Mouse (Mus musculus) MEL (cell line): ENCODE results near the gene Gm1043. TPM values are rescaled to one million over a fixed set of nuclear protein-coding genes. Genes with fewer than 3 reads are reported as not detected.

Experiments used
- DNase-seq: peaks from one replicate; pipeline ENCODE4 v3.0.0; 2011; ENCODE audit warnings: low read depth, low spot score
- H3K27ac ChIP-seq: 2 replicates; pipeline ENCODE4 v1.5.1; 2012; ENCODE audit warnings: low read depth, mild to moderate bottlenecking, control low read depth, low read length, moderate library complexity; ENCODE audit not compliant: control insufficient read depth
- H3K27me3 ChIP-seq, 2 experiments: fragments of 150-350 bp in 1 of 2; sonication (generic) in 1 of 2; 2 replicates each; pipeline ENCODE4 v1.6.1; 2012; ENCODE audit warnings: low read length in 2 of 2, mild to moderate bottlenecking in 2 of 2, improper control_type of control experiment in 1 of 2, moderate library complexity in 1 of 2; ENCODE audit not compliant: insufficient read depth in 2 of 2, control insufficient read depth in 1 of 2
- H3K36me3 ChIP-seq, 2 experiments: 2 replicates each; pipeline ENCODE4 v1.6.1; 2012 to 2014; ENCODE audit warnings: low read length in 2 of 2, improper control_type of control experiment in 1 of 2, inconsistent platforms in 1 of 2, mild to moderate bottlenecking in 1 of 2; ENCODE audit not compliant: insufficient read depth in 2 of 2, control insufficient read depth in 1 of 2
- H3K4me1 ChIP-seq, 2 experiments: fragments of 150-350 bp in 1 of 2; sonication (generic) in 1 of 2; 2 replicates each; pipeline ENCODE4 v1.6.1; 2012; ENCODE audit warnings: low read length in 2 of 2, improper control_type of control experiment in 1 of 2, mild to moderate bottlenecking in 1 of 2; ENCODE audit not compliant: insufficient read depth in 2 of 2, control insufficient read depth in 1 of 2
- H3K4me3 ChIP-seq, 2 experiments: fragments of 150-350 bp in 1 of 2; sonication (generic) in 1 of 2; 2 replicates each; pipeline ENCODE4 v1.5.1; 2012; ENCODE audit warnings: low read depth in 2 of 2, low read length in 2 of 2, mild to moderate bottlenecking in 2 of 2, moderate library complexity in 2 of 2, control low read depth in 1 of 2, improper control_type of control experiment in 1 of 2; ENCODE audit not compliant: control insufficient read depth in 1 of 2, insufficient read depth in 1 of 2
- H3K79me2 ChIP-seq: 2 replicates; pipeline ENCODE4 v1.6.1; 2012; ENCODE audit warnings: mild to moderate bottlenecking, low read length, moderate library complexity; ENCODE audit not compliant: control insufficient read depth, poor library complexity, insufficient read depth
- H3K9ac ChIP-seq: 2 replicates; pipeline ENCODE4 v1.6.1; 2012; ENCODE audit warnings: low read depth, mild to moderate bottlenecking, control low read depth, low read length, moderate library complexity; ENCODE audit not compliant: control insufficient read depth, poor library complexity, severe bottlenecking
- H3K9me3 ChIP-seq: fragments of 150-350 bp; sonication (generic); replicated peaks from 2 replicates; pipeline ENCODE4 v1.6.1; 2012; ENCODE audit warnings: mild to moderate bottlenecking, low read length, improper control_type of control experiment, moderate library complexity; ENCODE audit not compliant: insufficient read depth
- BHLHE40 ChIP-seq: IDR thresholded peaks from 2 replicates; pipeline ENCODE4 v1.6.1; 2012; ENCODE audit warnings: low read depth, mild to moderate bottlenecking, inconsistent platforms, low read length, improper control_type of control experiment, borderline replicate concordance
- CHD1 ChIP-seq: IDR thresholded peaks from 2 replicates; pipeline ENCODE4 v1.6.1; 2012; ENCODE audit warnings: low read depth, mild to moderate bottlenecking, inconsistent platforms, low read length, improper control_type of control experiment
- E2F4 ChIP-seq: IDR thresholded peaks from 2 replicates; pipeline ENCODE4 v1.6.1; 2011; ENCODE audit warnings: low read depth, low read length, improper control_type of control experiment, borderline replicate concordance
- ELF1 ChIP-seq: IDR thresholded peaks from 2 replicates; pipeline ENCODE4 v1.6.1; 2014; ENCODE audit warnings: low read depth, mild to moderate bottlenecking, inconsistent platforms, low read length, improper control_type of control experiment, moderate library complexity
- ETS1 ChIP-seq: IDR thresholded peaks from 2 replicates; pipeline ENCODE4 v1.6.1; 2012; ENCODE audit warnings: low read depth, mild to moderate bottlenecking, inconsistent platforms, low read length, improper control_type of control experiment, moderate library complexity
- GABPA ChIP-seq: IDR thresholded peaks from 2 replicates; pipeline ENCODE4 v1.6.1; 2012; ENCODE audit warnings: low read depth, mild to moderate bottlenecking, inconsistent platforms, low read length, improper control_type of control experiment, moderate library complexity
- KAT2A ChIP-seq: conservative IDR thresholded peaks from 2 replicates; pipeline ENCODE4 v1.6.1; 2012; ENCODE audit warnings: low read depth, low read length, improper control_type of control experiment, inconsistent platforms
- MAFK ChIP-seq: IDR thresholded peaks from 2 replicates; pipeline ENCODE4 v1.6.1; 2011; ENCODE audit warnings: low read depth, mild to moderate bottlenecking, low read length, improper control_type of control experiment, borderline replicate concordance
- MAX ChIP-seq: IDR thresholded peaks from 2 replicates; pipeline ENCODE4 v1.6.1; 2011; ENCODE audit warnings: low read length, improper control_type of control experiment
- MAZ ChIP-seq: IDR thresholded peaks from 2 replicates; pipeline ENCODE4 v1.6.1; 2012; ENCODE audit warnings: low read depth, mild to moderate bottlenecking, inconsistent platforms, low read length, improper control_type of control experiment
- NRF1 ChIP-seq: IDR thresholded peaks from 2 replicates; pipeline ENCODE4 v1.6.1; 2014; ENCODE audit warnings: low read depth, mild to moderate bottlenecking, inconsistent platforms, low read length, improper control_type of control experiment, moderate library complexity; ENCODE audit not compliant: poor library complexity, insufficient read depth, severe bottlenecking
- POLR2A ChIP-seq, 2 experiments: IDR thresholded peaks; 2 replicates each; pipeline ENCODE4 v1.6.1; 2011 to 2012; ENCODE audit warnings: low read length in 2 of 2, mild to moderate bottlenecking in 2 of 2, control low read depth in 1 of 2, improper control_type of control experiment in 1 of 2, low read depth in 1 of 2, moderate library complexity in 1 of 2; ENCODE audit not compliant: control insufficient read depth in 1 of 2, insufficient read depth in 1 of 2, poor library complexity in 1 of 2
- POLR2AphosphoS2 ChIP-seq: IDR thresholded peaks from 2 replicates; pipeline ENCODE4 v1.6.1; 2011; ENCODE audit warnings: low read length, improper control_type of control experiment
- POLR2AphosphoS5 ChIP-seq: IDR thresholded peaks from 2 replicates; pipeline ENCODE4 v1.6.1; 2012; ENCODE audit warnings: low read depth, borderline replicate concordance, mild to moderate bottlenecking, inconsistent platforms, low read length, moderate library complexity, mixed read lengths
- RAD21 ChIP-seq: IDR thresholded peaks from 2 replicates; pipeline ENCODE4 v1.6.1; 2011; ENCODE audit warnings: mild to moderate bottlenecking, low read depth, low read length, improper control_type of control experiment
- TCF12 ChIP-seq: IDR thresholded peaks from 2 replicates; pipeline ENCODE4 v1.6.1; 2014; ENCODE audit warnings: low read depth, mild to moderate bottlenecking, inconsistent platforms, low read length, improper control_type of control experiment, moderate library complexity
- USF1 ChIP-seq: IDR thresholded peaks from 2 replicates; pipeline ENCODE4 v1.6.1; 2014; ENCODE audit warnings: low read depth, mild to moderate bottlenecking, inconsistent platforms, low read length, improper control_type of control experiment, moderate library complexity
- USF2 ChIP-seq, 2 experiments: IDR thresholded peaks; 2 replicates each; pipeline ENCODE4 v1.6.1; 2011 to 2012; ENCODE audit warnings: improper control_type of control experiment in 2 of 2, low read length in 2 of 2, borderline replicate concordance in 1 of 2, inconsistent platforms in 1 of 2, low read depth in 1 of 2, mild to moderate bottlenecking in 1 of 2; ENCODE audit not compliant: insufficient read depth in 1 of 2
- ZC3H11A ChIP-seq: IDR thresholded peaks from 2 replicates; pipeline ENCODE4 v1.6.1; 2012; ENCODE audit warnings: low read depth, mild to moderate bottlenecking, inconsistent platforms, low read length, improper control_type of control experiment
- ZKSCAN1 ChIP-seq: IDR thresholded peaks from 2 replicates; pipeline ENCODE4 v1.6.1; 2012; ENCODE audit warnings: low read depth, mild to moderate bottlenecking, inconsistent platforms, low read length, improper control_type of control experiment, moderate library complexity
- ZNF384 ChIP-seq: IDR thresholded peaks from 2 replicates; pipeline ENCODE4 v1.6.1; 2012; ENCODE audit warnings: low read depth, mild to moderate bottlenecking, inconsistent platforms, low read length, improper control_type of control experiment
- polyA plus RNA-seq, 2 experiments: library from polyadenylated mRNA; stranded (reverse) in 1 of 2; unstranded in 1 of 2; fragments of >175 nt in 1 of 2; fragments of >200 nt in 1 of 2; gene quantifications; 2 replicates each; pipeline versions ENCODE4 v1.2.1 to v1.2.4; 2012; ENCODE audit warnings: low replicate concordance in 2 of 2, low read depth in 1 of 2; ENCODE audit not compliant: insufficient read length in 2 of 2, insufficient read depth in 1 of 2, missing spikeins in 1 of 2
- total RNA-seq: library from RNA; depleted of rRNA; stranded (reverse); fragments of 300-350 nt; gene quantifications from 2 replicates; pipeline ENCODE4 v1.2.3, GENCODE M21; 2012

Gm1043 gene
- total and polyA plus RNA-seq, 3 experiments: not detected

GRCm38 (mm10) chr5:37212938-37213708 is 128.0 kb downstream of the Gm1043 start:
- Histone ChIP-seq H3K36me3 (no peaks in the 10 kb centered on the region), H3K27ac (no peak overlapping the region), H3K4me3 (no peak overlapping the region), H3K4me1 (no peaks in the 10 kb centered on the region), H3K9ac (no peak overlapping the region), H3K9me3 (no peaks in the 10 kb centered on the region), H3K27me3 (no peaks in the 10 kb centered on the region), H3K79me2 (no peaks in the 10 kb centered on the region)
- DNase-seq: no peak
- no peak for TF ChIP-seq RAD21
- TF ChIP-seq BHLHE40: no peak
- TF ChIP-seq KAT2A: no peak
- no peak for TF ChIP-seq ZKSCAN1
- no peak for TF ChIP-seq TCF12
- TF ChIP-seq NRF1: no peak
- TF ChIP-seq MAFK: no peak

- Histone ChIP-seq H3K4me3 (no peak overlapping the region), H3K79me2 (no peaks in the 10 kb centered on the region), H3K9ac (no peak overlapping the region), H3K9me3 (no peaks in the 10 kb centered on the region), H3K4me1 (no peaks in the 10 kb centered on the region), H3K27ac (no peak overlapping the region), H3K27me3 (no peaks in the 10 kb centered on the region), H3K36me3 (no peaks in the 10 kb centered on the region)
- DNase-seq: no peak
- TF ChIP-seq GABPA: no peak
- TF ChIP-seq ZC3H11A: no peak
- no peak for TF ChIP-seq ETS1
- TF ChIP-seq USF2 (IDR thresholded peaks at IDR 0.05; ENCODE audit: borderline replicate concordance in 1 of 2, insufficient read depth in 1 of 2, low read depth in 1 of 2, low read length in 2 of 2): no peak
- TF ChIP-seq RAD21: no peak
- no peak for TF ChIP-seq NRF1
- TF ChIP-seq POLR2AphosphoS5: no peak
- TF ChIP-seq ZKSCAN1: no peak
- TF ChIP-seq ELF1: no peak
- TF ChIP-seq MAX: no peak
- TF ChIP-seq ZNF384: no peak
- TF ChIP-seq CHD1: no peak
- no peak for TF ChIP-seq TCF12
- no peak for TF ChIP-seq E2F4
- TF ChIP-seq POLR2AphosphoS2: no peak
- TF ChIP-seq USF1: no peak
- TF ChIP-seq MAZ: no peak
- TF ChIP-seq KAT2A: no peak
- TF ChIP-seq BHLHE40: no peak
- TF ChIP-seq POLR2A (IDR thresholded peaks at IDR 0.05; ENCODE audit: control insufficient read depth in 1 of 2, insufficient read depth in 1 of 2, low read depth in 1 of 2, low read length in 2 of 2, poor library complexity in 1 of 2): no peak
Measured at GRCm38 (mm10) chr5:37213709-37214103, 128.5 kb downstream of the Gm1043 start.
